Mouse (Mus musculus): ENCODE data around the gene Epha3. TPM values are rescaled to one million over a fixed set of nuclear protein-coding genes. Genes with fewer than 3 reads are reported as not detected.

Epha3 gene
- polyA plus RNA-seq (2012; rRNA removed), result 3.0 TPM in 2 replicates

GRCm38 (mm10) chr16:63863913-63864330 lies at the start of gene Epha3:
TSS of gene Epha3 (minus strand) at chr16:63864175.
- TF ChIP-seq CTCF (IDR thresholded peaks at IDR 0.05; ENCODE audit: extremely low read depth, insufficient read depth, low read length) (no peak), POLR2A (IDR thresholded peaks at IDR 0.05; ENCODE audit: extremely low read depth, insufficient read depth, low read length) (peak; percentile 88)
- no peaks in the 10 kb centered on the region for H3K4me1 ChIP-seq (ENCODE audit: control insufficient read depth, insufficient read depth, low read length)
- no peak within 1 kb of the TSS for H3K27ac ChIP-seq (ENCODE audit: insufficient read depth, low read length)
- H3K4me3 ChIP-seq (ENCODE audit: insufficient read depth, low read length), result peak within 1 kb of the TSS; percentile 72

- TF ChIP-seq POLR2A (IDR thresholded peaks at IDR 0.05; ENCODE audit: extremely low read depth, insufficient read depth, low read length) (no peak), CTCF (IDR thresholded peaks at IDR 0.05; ENCODE audit: extremely low read depth, insufficient read depth, low read length) (no peak)
Observed at GRCm38 (mm10) chr16:63903425-63903824, 39.5 kb upstream of the Epha3 start.

GRCm38 (mm10) chr16:63881190-63881589 lies 17.2 kb upstream of the Epha3 start:
- H3K4me1 ChIP-seq (ENCODE audit: control insufficient read depth, insufficient read depth, low read length), result no peaks in the 10 kb centered on the region
- H3K27ac ChIP-seq (ENCODE audit: insufficient read depth, low read length), result no peak overlapping the region
- TF ChIP-seq POLR2A (IDR thresholded peaks at IDR 0.05; ENCODE audit: extremely low read depth, insufficient read depth, low read length) (no peak), CTCF (IDR thresholded peaks at IDR 0.05; ENCODE audit: extremely low read depth, insufficient read depth, low read length) (no peak)
- H3K4me3 ChIP-seq (ENCODE audit: insufficient read depth, low read length), result no peak overlapping the region

More at GRCm38 (mm10) chr16:63903425-63903824, 39.5 kb upstream of the Epha3 start:
- H3K4me1 ChIP-seq (ENCODE audit: control insufficient read depth, insufficient read depth, low read length), result no peaks in the 10 kb centered on the region
- H3K4me3 ChIP-seq (ENCODE audit: insufficient read depth, low read length), result no peak overlapping the region
- H3K27ac ChIP-seq (ENCODE audit: insufficient read depth, low read length), result no peak overlapping the region

- TF ChIP-seq CTCF (IDR thresholded peaks at IDR 0.05; ENCODE audit: extremely low read depth, insufficient read depth, low read length) (peak; percentile 74), POLR2A (IDR thresholded peaks at IDR 0.05; ENCODE audit: extremely low read depth, insufficient read depth, low read length) (no peak)
- no peak overlapping the region for H3K4me3 ChIP-seq (ENCODE audit: insufficient read depth, low read length)
- no peak overlapping the region for H3K27ac ChIP-seq (ENCODE audit: insufficient read depth, low read length)
- H3K4me1 ChIP-seq (ENCODE audit: control insufficient read depth, insufficient read depth, low read length), result no peaks in the 10 kb centered on the region
Observed at GRCm38 (mm10) chr16:63872313-63872712, 8.3 kb upstream of the Epha3 start.

GRCm38 (mm10) chr16:63864463-63864976 lies 545 bp upstream of the Epha3 start:
- no peak overlapping the region for H3K27ac ChIP-seq (ENCODE audit: insufficient read depth, low read length)

GRCm38 (mm10) chr16:63863181-63863580 lies 794 bp downstream of the Epha3 start:
- Histone ChIP-seq H3K4me3 (ENCODE audit: insufficient read depth, low read length) (peak overlapping the region; percentile 72), H3K27ac (ENCODE audit: insufficient read depth, low read length) (no peak overlapping the region), H3K4me1 (ENCODE audit: control insufficient read depth, insufficient read depth, low read length) (no peaks in the 10 kb centered on the region)
- no peak for TF ChIP-seq POLR2A (IDR thresholded peaks at IDR 0.05; ENCODE audit: extremely low read depth, insufficient read depth, low read length)
- no peak for TF ChIP-seq CTCF (IDR thresholded peaks at IDR 0.05; ENCODE audit: extremely low read depth, insufficient read depth, low read length)

More at GRCm38 (mm10) chr16:63864463-63864976, 545 bp upstream of the Epha3 start:
- TF ChIP-seq POLR2A (IDR thresholded peaks at IDR 0.05; ENCODE audit: extremely low read depth, insufficient read depth, low read length) (no peak), CTCF (IDR thresholded peaks at IDR 0.05; ENCODE audit: extremely low read depth, insufficient read depth, low read length) (no peak)
- Histone ChIP-seq H3K4me1 (ENCODE audit: control insufficient read depth, insufficient read depth, low read length) (no peaks in the 10 kb centered on the region), H3K4me3 (ENCODE audit: insufficient read depth, low read length) (peak overlapping the region; percentile 72)

GRCm38 (mm10) chr16:63857561-63857960 lies 6.4 kb downstream of the Epha3 start:
- peak overlapping the region; percentile 37; the same call in 1 of the 2 replicates for H3K27ac ChIP-seq (ENCODE audit: insufficient read depth, low read length)
- no peaks in the 10 kb centered on the region for H3K4me1 ChIP-seq (ENCODE audit: control insufficient read depth, insufficient read depth, low read length)
- no peak for TF ChIP-seq CTCF (IDR thresholded peaks at IDR 0.05; ENCODE audit: extremely low read depth, insufficient read depth, low read length)
- no peak for TF ChIP-seq POLR2A (IDR thresholded peaks at IDR 0.05; ENCODE audit: extremely low read depth, insufficient read depth, low read length)
- peak overlapping the region; percentile 68 for H3K4me3 ChIP-seq (ENCODE audit: insufficient read depth, low read length)

- Histone ChIP-seq H3K4me3 (ENCODE audit: insufficient read depth, low read length) (peak overlapping the region; percentile 68), H3K4me1 (ENCODE audit: control insufficient read depth, insufficient read depth, low read length) (no peaks in the 10 kb centered on the region), H3K27ac (ENCODE audit: insufficient read depth, low read length) (peak overlapping the region; percentile 37; the same call in 1 of the 2 replicates)
- TF ChIP-seq CTCF (IDR thresholded peaks at IDR 0.05; ENCODE audit: extremely low read depth, insufficient read depth, low read length) (peak; percentile 48), POLR2A (IDR thresholded peaks at IDR 0.05; ENCODE audit: extremely low read depth, insufficient read depth, low read length) (peak; percentile 59; the same call in 1 of the 2 replicates)
Observed at GRCm38 (mm10) chr16:63856658-63857552, 7.1 kb downstream of the Epha3 start.

GRCm38 (mm10) chr16:63850297-63850696 lies 13.7 kb downstream of the Epha3 start:
- no peak for TF ChIP-seq POLR2A (IDR thresholded peaks at IDR 0.05; ENCODE audit: extremely low read depth, insufficient read depth, low read length)
- Histone ChIP-seq H3K4me3 (ENCODE audit: insufficient read depth, low read length) (no peak overlapping the region), H3K4me1 (ENCODE audit: control insufficient read depth, insufficient read depth, low read length) (no peaks in the 10 kb centered on the region), H3K27ac (ENCODE audit: insufficient read depth, low read length) (no peak overlapping the region)

All from cortical plate, adult 2 months (tissue).